Mouse (Mus musculus): Measurements from ENCODE around the gene Osbpl3. TPM values are rescaled to one million over a fixed set of nuclear protein-coding genes. Genes with fewer than 3 reads are reported as not detected.
A peak's percentile ranks its signal among the peaks of the same experiment; 100 is the strongest.

Osbpl3 gene
- polyA plus RNA-seq (2012): not detected in 2 replicates

GRCm38 (mm10) chr6:50455829-50456469 is at the start of gene Osbpl3:
Osbpl3 (minus strand) TSS chr6:50456201.
- Histone ChIP-seq H3K4me1 (ENCODE audit: control insufficient read depth) (peaks cover 21% of the 10 kb centered on the region), H3K9me3 (ENCODE audit: control insufficient read depth, low read length) (no peaks in the 10 kb centered on the region), H3K36me3 (ENCODE audit: control insufficient read depth) (no peaks in the 10 kb centered on the region), H3K27me3 (ENCODE audit: control insufficient read depth) (peaks cover 21% of the 10 kb centered on the region), H3K4me3 (replicated peaks) (peak within 1 kb of the TSS; percentile 58)
- no peak for TF ChIP-seq TAL1 (IDR thresholded peaks at IDR 0.05; ENCODE audit: low read length)
- no peak for TF ChIP-seq GATA1 (IDR thresholded peaks at IDR 0.05; ENCODE audit: low read length)

DNA sequence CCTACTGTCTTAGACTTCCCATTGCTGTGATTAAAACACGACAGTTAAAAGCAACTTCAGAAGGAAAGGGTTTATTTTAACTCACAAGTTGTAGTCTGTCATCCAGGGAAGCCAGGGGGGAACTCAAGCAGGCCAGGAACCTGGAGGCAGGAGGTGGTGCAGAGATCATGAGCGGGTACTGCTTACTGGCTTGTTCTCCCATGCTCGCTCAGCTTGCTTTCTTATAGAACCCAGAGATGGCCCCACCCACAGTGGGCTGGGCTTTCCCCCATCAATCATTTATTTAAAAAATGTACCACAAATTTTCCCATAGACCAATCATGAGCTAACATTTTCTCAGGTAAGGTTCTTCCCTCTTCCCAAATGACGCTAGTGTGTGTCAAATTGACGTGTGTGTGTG is 49.5 kb upstream of the Osbpl3 start:
- H3K9me3 ChIP-seq (ENCODE audit: control insufficient read depth, low read length): no peaks in the 10 kb centered on the region
- TF ChIP-seq TAL1 (IDR thresholded peaks at IDR 0.05; ENCODE audit: low read length) (no peak), GATA1 (IDR thresholded peaks at IDR 0.05; ENCODE audit: low read length) (no peak)
- H3K27me3 ChIP-seq (ENCODE audit: control insufficient read depth): no peaks in the 10 kb centered on the region
- no peaks in the 10 kb centered on the region for H3K36me3 ChIP-seq (ENCODE audit: control insufficient read depth)
- peaks cover 15% of the 10 kb centered on the region for H3K4me1 ChIP-seq (ENCODE audit: control insufficient read depth)
- no peak overlapping the region for H3K4me3 ChIP-seq (replicated peaks)

DNA sequence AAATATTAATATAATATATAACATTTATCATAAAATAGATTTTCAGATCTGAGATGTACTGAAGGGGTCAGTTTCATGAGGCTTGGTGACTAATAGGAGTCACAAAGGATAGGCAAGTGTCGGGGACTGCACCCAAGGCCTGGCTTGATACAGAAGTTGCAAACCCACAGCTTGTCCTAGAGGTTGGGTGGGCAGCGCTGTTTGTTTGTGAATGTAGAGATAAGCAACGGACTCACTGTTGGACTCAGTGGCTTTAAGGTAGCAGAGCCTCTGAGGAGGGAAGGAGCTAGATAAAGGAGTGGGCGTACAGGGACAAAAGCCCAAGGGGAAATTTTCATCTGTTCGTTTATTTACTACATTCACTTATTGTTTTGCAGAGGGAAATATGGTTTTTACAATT is 48.7 kb upstream of the Osbpl3 start:
- H3K36me3 ChIP-seq (ENCODE audit: control insufficient read depth): no peaks in the 10 kb centered on the region
- no peaks in the 10 kb centered on the region for H3K27me3 ChIP-seq (ENCODE audit: control insufficient read depth)
- H3K4me1 ChIP-seq (ENCODE audit: control insufficient read depth): peaks cover 15% of the 10 kb centered on the region
- H3K4me3 ChIP-seq (replicated peaks): peak overlapping the region; percentile 10
- H3K9me3 ChIP-seq (ENCODE audit: control insufficient read depth, low read length): no peaks in the 10 kb centered on the region
- TF ChIP-seq TAL1 (IDR thresholded peaks at IDR 0.05; ENCODE audit: low read length) (no peak), GATA1 (IDR thresholded peaks at IDR 0.05; ENCODE audit: low read length) (no peak)

DNA sequence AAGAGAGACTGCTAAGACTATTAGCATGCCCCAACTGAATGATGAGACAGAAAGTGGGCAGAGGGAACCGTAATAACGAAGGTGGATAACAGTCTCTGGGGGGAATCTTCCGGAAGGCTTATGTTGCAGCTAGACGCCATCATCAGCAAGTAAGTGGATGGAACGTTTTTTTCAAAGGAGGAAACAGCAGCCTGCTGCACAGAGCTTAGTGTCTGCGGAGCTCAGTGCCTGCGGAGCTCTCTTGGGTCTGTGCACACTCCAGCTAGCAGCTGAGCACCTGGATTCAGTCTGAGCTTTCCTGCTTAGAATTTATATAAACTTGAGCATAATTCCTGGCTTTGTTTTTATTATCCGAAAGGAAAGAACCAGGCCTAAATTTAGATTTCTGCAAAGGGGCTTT is 47.8 kb upstream of the Osbpl3 start:
- Histone ChIP-seq H3K9me3 (ENCODE audit: control insufficient read depth, low read length) (no peaks in the 10 kb centered on the region), H3K36me3 (ENCODE audit: control insufficient read depth) (no peaks in the 10 kb centered on the region), H3K4me1 (ENCODE audit: control insufficient read depth) (peaks cover 15% of the 10 kb centered on the region), H3K4me3 (replicated peaks) (no peak overlapping the region), H3K27me3 (ENCODE audit: control insufficient read depth) (no peaks in the 10 kb centered on the region)
- TF ChIP-seq TAL1 (IDR thresholded peaks at IDR 0.05; ENCODE audit: low read length): no peak
- TF ChIP-seq GATA1 (IDR thresholded peaks at IDR 0.05; ENCODE audit: low read length): no peak

GRCm38 (mm10) chr6:50503031-50503430 is 47.0 kb upstream of the Osbpl3 start:
- peaks cover 15% of the 10 kb centered on the region for H3K4me1 ChIP-seq (ENCODE audit: control insufficient read depth)
- no peaks in the 10 kb centered on the region for H3K36me3 ChIP-seq (ENCODE audit: control insufficient read depth)
- no peaks in the 10 kb centered on the region for H3K27me3 ChIP-seq (ENCODE audit: control insufficient read depth)
- TF ChIP-seq GATA1 (IDR thresholded peaks at IDR 0.05; ENCODE audit: low read length): no peak
- no peaks in the 10 kb centered on the region for H3K9me3 ChIP-seq (ENCODE audit: control insufficient read depth, low read length)
- H3K4me3 ChIP-seq (replicated peaks): no peak overlapping the region

- Histone ChIP-seq H3K27me3 (ENCODE audit: control insufficient read depth) (no peaks in the 10 kb centered on the region), H3K4me3 (replicated peaks) (no peak overlapping the region), H3K9me3 (ENCODE audit: control insufficient read depth, low read length) (no peaks in the 10 kb centered on the region), H3K36me3 (ENCODE audit: control insufficient read depth) (no peaks in the 10 kb centered on the region), H3K4me1 (ENCODE audit: control insufficient read depth) (no peaks in the 10 kb centered on the region; the same call in 1 of the 2 replicates)
- TF ChIP-seq GATA1 (IDR thresholded peaks at IDR 0.05; ENCODE audit: low read length) (no peak), TAL1 (IDR thresholded peaks at IDR 0.05; ENCODE audit: low read length) (no peak)
Measured at GRCm38 (mm10) chr6:50498346-50498745, 42.3 kb upstream of the Osbpl3 start.

DNA sequence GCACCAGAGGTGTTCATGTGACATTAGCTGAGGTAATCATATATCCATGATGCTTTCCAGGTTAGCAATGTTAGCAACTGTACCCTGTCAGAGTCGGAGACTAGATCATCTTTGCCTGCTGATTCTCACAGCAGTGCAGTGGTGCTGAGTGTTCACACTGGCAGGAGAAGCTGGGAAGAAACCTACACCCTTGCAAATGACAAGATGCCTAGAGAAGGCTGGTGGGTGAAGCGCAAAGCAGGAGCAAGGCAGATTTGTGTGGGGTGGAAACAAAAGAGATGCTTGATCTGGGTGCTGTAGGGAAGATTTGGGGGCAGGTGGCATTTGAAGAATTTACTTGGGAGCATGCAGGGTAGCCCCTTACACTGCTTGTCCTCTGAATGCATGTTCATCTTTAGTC is 34.5 kb upstream of the Osbpl3 start:
- Histone ChIP-seq H3K27me3 (ENCODE audit: control insufficient read depth) (no peaks in the 10 kb centered on the region), H3K4me1 (ENCODE audit: control insufficient read depth) (no peaks in the 10 kb centered on the region), H3K9me3 (ENCODE audit: control insufficient read depth, low read length) (no peaks in the 10 kb centered on the region), H3K4me3 (replicated peaks) (no peak overlapping the region), H3K36me3 (ENCODE audit: control insufficient read depth) (no peaks in the 10 kb centered on the region)
- TF ChIP-seq TAL1 (IDR thresholded peaks at IDR 0.05; ENCODE audit: low read length) (no peak), GATA1 (IDR thresholded peaks at IDR 0.05; ENCODE audit: low read length) (no peak)

- TF ChIP-seq TAL1 (IDR thresholded peaks at IDR 0.05; ENCODE audit: low read length) (no peak), GATA1 (IDR thresholded peaks at IDR 0.05; ENCODE audit: low read length) (no peak)
- no peak overlapping the region for H3K4me3 ChIP-seq (replicated peaks)
- H3K9me3 ChIP-seq (ENCODE audit: control insufficient read depth, low read length): no peaks in the 10 kb centered on the region
- no peaks in the 10 kb centered on the region for H3K4me1 ChIP-seq (ENCODE audit: control insufficient read depth)
- H3K27me3 ChIP-seq (ENCODE audit: control insufficient read depth): no peaks in the 10 kb centered on the region
- no peaks in the 10 kb centered on the region for H3K36me3 ChIP-seq (ENCODE audit: control insufficient read depth)
Measured at GRCm38 (mm10) chr6:50489380-50489779, 33.4 kb upstream of the Osbpl3 start.

GRCm38 (mm10) chr6:50486035-50486902 is 30.3 kb upstream of the Osbpl3 start:
- no peak for TF ChIP-seq TAL1 (IDR thresholded peaks at IDR 0.05; ENCODE audit: low read length)
- no peak for TF ChIP-seq GATA1 (IDR thresholded peaks at IDR 0.05; ENCODE audit: low read length)
- Histone ChIP-seq H3K4me1 (ENCODE audit: control insufficient read depth) (no peaks in the 10 kb centered on the region), H3K9me3 (ENCODE audit: control insufficient read depth, low read length) (no peaks in the 10 kb centered on the region), H3K27me3 (ENCODE audit: control insufficient read depth) (no peaks in the 10 kb centered on the region), H3K4me3 (replicated peaks) (no peak overlapping the region), H3K36me3 (ENCODE audit: control insufficient read depth) (no peaks in the 10 kb centered on the region)
